Mouse (Mus musculus): ENCODE data around the gene Gm20388.

The Gm20388 gene

GRCm38 (mm10) chr8:122419881-122420555 is 2509.4 kb downstream of the Gm20388 start:
- no peak for DNase-seq (ENCODE audit: low spot score in 2 of 2)

GRCm38 (mm10) chr8:122421376-122422070 is 2510.9 kb downstream of the Gm20388 start, which contains the start of gene Il17c:
Gene Il17c, plus strand, starts transcription at chr8:122422020.
- DNase-seq (ENCODE audit: low spot score in 2 of 2): no peak

GRCm38 (mm10) chr8:122423217-122423616 is 2512.6 kb downstream of the Gm20388 start:
- no peak for DNase-seq (ENCODE audit: low spot score in 2 of 2)

- DNase-seq (ENCODE audit: low spot score in 2 of 2): no peak
These were observed 2513.0 kb downstream of the Gm20388 start for GRCm38 (mm10) chr8:122423659-122424058.

- no peak for DNase-seq (ENCODE audit: low spot score in 2 of 2)
These were observed 2515.5 kb downstream of the Gm20388 start for GRCm38 (mm10) chr8:122426145-122426544.

- DNase-seq (ENCODE audit: low spot score in 2 of 2): no peak
These were observed 2517.0 kb downstream of the Gm20388 start for GRCm38 (mm10) chr8:122427607-122428006.

- DNase-seq (ENCODE audit: low spot score in 2 of 2): no peak
These were observed 2517.5 kb downstream of the Gm20388 start for GRCm38 (mm10) chr8:122428163-122428562.

GRCm38 (mm10) chr8:122430058-122430636 is 2519.5 kb downstream of the Gm20388 start:
- peak; percentile 55 to 75 for DNase-seq (ENCODE audit: low spot score in 2 of 2)

GRCm38 (mm10) chr8:122430646-122431045 is 2520.0 kb downstream of the Gm20388 start:
- no peak for DNase-seq (ENCODE audit: low spot score in 2 of 2)

GRCm38 (mm10) chr8:122431694-122432442 is 2521.2 kb downstream of the Gm20388 start:
- no peak for DNase-seq (ENCODE audit: low spot score in 2 of 2)

- DNase-seq (ENCODE audit: low spot score in 2 of 2): peak; percentile 80 to 87
These were observed 2522.0 kb downstream of the Gm20388 start, which contains the start of gene Cyba for GRCm38 (mm10) chr8:122432443-122433268. Gene Cyba, minus strand, starts transcription at chr8:122432930.

- no peak for DNase-seq (ENCODE audit: low spot score in 2 of 2)
These were observed 2522.7 kb downstream of the Gm20388 start for GRCm38 (mm10) chr8:122433269-122433905.

- DNase-seq (ENCODE audit: low spot score in 2 of 2): no peak
These were observed 2524.7 kb downstream of the Gm20388 start for GRCm38 (mm10) chr8:122435375-122435774.

- DNase-seq (ENCODE audit: low spot score in 2 of 2): no peak
These were observed 2525.5 kb downstream of the Gm20388 start for GRCm38 (mm10) chr8:122436146-122436545.

- no peak for DNase-seq (ENCODE audit: low spot score in 2 of 2)
These were observed 2526.0 kb downstream of the Gm20388 start for GRCm38 (mm10) chr8:122436586-122437125.

- DNase-seq (ENCODE audit: low spot score in 2 of 2): no peak
These were observed 2527.2 kb downstream of the Gm20388 start for GRCm38 (mm10) chr8:122437708-122438331.

GRCm38 (mm10) chr8:122439336-122439735 is 2528.7 kb downstream of the Gm20388 start:
- no peak for DNase-seq (ENCODE audit: low spot score in 2 of 2)

- DNase-seq (ENCODE audit: low spot score in 2 of 2): no peak
These were observed 2530.7 kb downstream of the Gm20388 start for GRCm38 (mm10) chr8:122441326-122441725.

- DNase-seq (ENCODE audit: low spot score in 2 of 2): no peak
These were observed 2531.7 kb downstream of the Gm20388 start for GRCm38 (mm10) chr8:122442356-122442755.

GRCm38 (mm10) chr8:122442781-122443180 is 2532.1 kb downstream of the Gm20388 start:
- no peak for DNase-seq (ENCODE audit: low spot score in 2 of 2)
